In the genomic region with DNA sequence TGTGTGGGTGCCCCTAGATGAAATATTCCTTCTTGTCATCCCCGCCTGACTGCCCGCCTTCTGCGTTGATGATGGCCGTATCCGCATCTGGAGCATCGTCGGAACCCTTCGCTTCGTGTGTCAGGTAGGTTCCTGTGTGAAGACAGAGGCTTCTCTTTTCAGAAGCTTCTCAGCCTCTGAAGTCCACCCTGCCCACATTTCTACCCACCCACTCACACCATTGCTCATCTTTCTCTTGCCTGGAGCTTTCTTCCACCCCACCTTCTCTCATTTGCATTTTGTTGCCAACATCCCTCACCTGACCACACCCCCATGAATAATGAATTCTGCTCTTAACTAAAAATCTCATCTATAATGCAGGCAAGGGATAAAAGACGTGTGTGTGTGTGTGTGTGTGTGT, we compare ENCODE assay signal across 22 mouse cellular contexts. TPM values are rescaled to one million over a fixed set of nuclear protein-coding genes. Genes with fewer than 3 reads are reported as not detected.
"Had no signal": no experiment of that assay in that cellular context is flagged by ENCODE, and none has a peak within 500 bp of the region (broad histone marks: within the 10 kb centered on the region; RNA-seq: fewer than 3 reads in every experiment).

No protein-coding gene starts in this region.

- DNase-seq: kidney, adult 11 months; kidney, adult 9 months; kidney, postnatal 36 days; lung, adult 18-20 months; midbrain, embryonic 14.5 days; thymus, adult 18-20 months; thymus, postnatal 25 days had no signal

RNA-seq across cellular contexts. Expression of a gene that starts 3.5 kb away (rescaled TPM):
- polyA plus RNA-seq: myocyte had no signal

RNA-seq across cellular contexts. Expression of a gene that starts 30.5 kb away (rescaled TPM):
- total RNA-seq: megakaryocyte-erythroid progenitor cell, adult 5-6 weeks had no signal

RNA-seq across cellular contexts. Expression of a gene that starts 59.4 kb away (rescaled TPM):
- total RNA-seq: layer of hippocampus, adult 18-20 months; layer of hippocampus, postnatal 14 days; left cerebral cortex, adult 8-10 months; liver, adult 2 months; megakaryocyte-erythroid progenitor cell, adult 5-6 weeks had no signal
- polyA plus RNA-seq: intestine, embryonic 14.5 days; kidney, postnatal 0 days; limb, embryonic 13.5 days; liver, adult 2 months; liver, embryonic 14.5 days; lung, embryonic 16.5 days; midbrain, embryonic 14.5 days; myocyte; neural tube, embryonic 11.5 days; neural tube, embryonic 15.5 days; stomach, postnatal 0 days; urinary bladder, adult 2 months had no signal
